Mouse (Mus musculus) frontal cortex, postnatal 10 days (tissue): ENCODE measurements at regions not wholly inside any gene's neighbourhood (a gene's known extent, or its start where the extent isn't known, plus 50 kb on each side); places are given as distances from the start of the nearest gene placed in this dataset.

Source experiments
- DNase-seq, 2 experiments: peaks; one replicate each; pipeline ENCODE4 v3.0.0; 2022; ENCODE audit warnings: low spot score in 2 of 2, mixed read lengths in 1 of 2

DNA sequence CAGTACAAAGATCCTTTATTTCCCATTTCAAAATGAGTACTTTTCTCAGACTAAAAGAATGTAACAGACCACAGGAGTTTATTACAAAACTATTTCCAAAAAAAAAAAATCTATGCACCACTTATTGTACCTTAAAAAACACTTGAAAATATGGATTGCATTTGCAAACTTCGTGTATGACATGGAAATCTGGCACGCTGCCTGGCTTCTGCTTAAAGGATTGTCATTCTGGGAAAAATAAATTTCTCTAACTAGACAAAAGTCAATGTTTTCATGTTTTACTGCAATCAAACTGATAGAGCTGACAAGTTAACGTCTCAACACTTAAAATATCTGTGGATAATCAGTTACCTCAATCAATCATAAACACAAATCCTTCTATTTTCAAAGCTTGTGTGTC lies 205.5 kb upstream of the Nr2f1 start:
- no peak for DNase-seq

DNA sequence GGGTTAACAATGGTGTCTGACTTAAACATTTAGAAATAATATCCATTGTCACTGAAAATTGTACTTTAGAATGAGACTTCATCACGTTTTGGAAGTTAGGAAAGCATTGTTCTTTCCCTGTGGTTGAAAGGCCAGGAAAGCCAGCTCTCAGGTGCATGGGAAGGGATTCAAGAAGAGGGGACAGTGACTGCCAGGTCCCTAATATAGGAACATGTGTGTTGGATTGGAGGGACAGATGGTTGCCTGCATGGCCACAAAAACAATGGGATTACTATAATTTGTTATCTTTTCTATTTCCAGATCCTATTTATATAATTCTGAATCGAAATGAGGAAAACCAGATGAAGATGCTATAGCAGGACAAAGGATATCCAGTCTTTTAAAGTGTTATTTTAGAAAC lies 184.2 kb upstream of the Nr2f1 start:
- DNase-seq = no peak

DNA sequence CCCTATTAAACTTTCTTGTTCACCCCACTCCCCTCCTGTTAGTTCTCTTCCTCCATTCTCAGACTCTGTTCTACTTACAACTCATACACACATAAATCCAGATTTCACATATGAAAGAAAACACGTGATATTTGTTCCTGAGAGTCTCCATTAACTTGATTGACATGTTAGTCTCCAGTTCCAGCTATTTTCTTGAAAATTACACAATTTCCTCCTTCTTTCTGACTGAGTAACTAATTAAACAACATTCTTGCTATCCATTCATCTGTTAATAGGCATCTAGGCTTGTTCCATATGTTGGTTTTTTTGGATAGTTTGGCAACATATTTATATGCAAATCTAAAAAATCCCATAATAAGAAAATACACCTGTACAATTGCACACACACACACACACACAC lies 161.7 kb upstream of the Nr2f1 start:
- no peak for DNase-seq

DNA sequence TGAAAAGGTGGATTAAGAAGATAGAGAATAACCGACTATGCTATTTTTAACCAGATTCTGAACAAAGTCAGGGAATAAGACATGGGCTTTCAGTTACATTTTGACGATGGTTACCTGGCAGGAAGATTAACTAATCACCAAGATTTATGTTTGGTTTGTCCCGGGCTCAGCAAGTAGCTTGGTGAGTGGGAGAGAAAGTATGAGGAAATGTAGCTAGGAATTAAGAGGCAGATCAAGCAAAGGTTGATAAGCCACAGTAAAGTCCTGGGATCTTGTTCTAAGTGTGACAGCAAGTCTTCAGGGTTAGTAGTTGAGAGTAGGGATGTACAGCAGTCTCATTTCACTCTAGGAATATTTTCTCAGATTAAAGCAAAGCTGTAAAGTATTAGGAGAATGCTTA lies 149.3 kb upstream of the Nr2f1 start:
- no peak for DNase-seq

DNA sequence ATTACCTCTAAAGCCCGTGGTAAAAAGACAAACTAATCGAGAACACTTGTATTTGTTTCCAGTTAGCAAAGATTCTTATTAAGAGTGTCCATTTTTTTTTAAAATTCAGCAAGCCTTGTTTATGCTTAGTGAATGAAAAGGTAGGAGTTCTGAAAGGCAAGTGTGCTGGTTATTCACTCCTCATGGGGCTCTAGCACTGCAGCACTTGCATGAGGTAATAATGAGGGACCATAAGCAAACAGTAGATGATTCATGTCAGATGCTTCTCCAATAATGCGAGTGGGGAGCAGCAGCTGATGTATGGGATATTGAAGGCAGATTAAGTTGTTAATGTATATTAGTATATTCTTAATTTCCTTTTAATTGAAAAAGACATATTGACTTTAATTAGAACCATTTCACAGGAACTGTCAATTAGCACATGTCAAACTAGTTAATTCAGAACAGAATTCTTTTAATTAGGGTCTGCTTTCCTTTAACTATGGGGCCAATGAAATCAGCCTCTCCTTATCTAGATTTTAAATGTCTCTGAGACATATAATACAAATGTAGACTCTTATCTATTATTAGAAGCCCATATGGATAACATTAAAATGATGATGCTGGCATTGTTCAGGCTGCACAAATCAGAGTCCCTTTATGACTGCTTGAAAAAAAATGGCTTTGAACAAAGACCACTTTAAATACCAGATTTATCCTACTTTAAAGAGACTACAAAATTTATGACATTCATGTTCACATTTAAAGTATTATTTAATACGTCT lies 125.1 kb upstream of the Nr2f1 start:
- no peak for DNase-seq

DNA sequence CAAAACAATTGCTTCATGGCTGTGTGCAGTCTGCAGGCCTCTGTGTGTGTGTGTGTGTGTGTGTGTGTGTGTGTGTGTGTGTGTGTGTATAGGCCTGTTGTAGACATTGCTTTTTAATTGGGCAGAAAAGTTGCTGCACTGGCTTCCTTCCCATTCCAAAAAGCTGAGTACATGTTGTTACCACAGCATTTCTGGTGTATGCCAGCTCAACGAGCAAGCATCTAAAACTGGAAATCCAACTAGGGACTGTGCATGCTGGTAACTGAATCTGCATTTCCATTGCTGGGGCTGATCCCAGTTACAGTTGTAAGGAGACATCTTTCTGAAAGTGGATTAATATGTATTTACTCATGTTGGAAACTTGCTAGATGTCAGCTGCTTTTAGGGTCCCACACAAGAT lies 123.6 kb upstream of the Nr2f1 start:
- no peak for DNase-seq

DNA sequence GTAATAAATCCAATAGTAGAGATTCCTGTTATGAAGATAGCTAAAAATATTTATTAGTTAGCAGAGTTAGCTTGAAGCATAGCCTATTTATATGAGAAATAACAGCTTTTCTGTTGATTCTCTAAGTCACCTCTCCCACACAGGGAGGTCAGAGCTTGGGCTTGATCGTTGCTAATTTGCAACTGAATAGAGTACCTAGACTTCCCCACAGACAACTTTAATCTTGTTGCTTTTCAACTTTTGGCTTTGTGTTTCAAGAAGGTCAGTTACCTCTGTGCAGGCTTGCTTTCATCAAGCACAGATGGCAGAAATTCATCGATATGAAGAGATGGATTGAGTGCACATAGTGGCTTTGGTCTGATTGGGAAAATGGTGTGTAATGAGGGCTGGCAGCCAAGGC lies 118.9 kb upstream of the Nr2f1 start:
- no peak for DNase-seq

DNA sequence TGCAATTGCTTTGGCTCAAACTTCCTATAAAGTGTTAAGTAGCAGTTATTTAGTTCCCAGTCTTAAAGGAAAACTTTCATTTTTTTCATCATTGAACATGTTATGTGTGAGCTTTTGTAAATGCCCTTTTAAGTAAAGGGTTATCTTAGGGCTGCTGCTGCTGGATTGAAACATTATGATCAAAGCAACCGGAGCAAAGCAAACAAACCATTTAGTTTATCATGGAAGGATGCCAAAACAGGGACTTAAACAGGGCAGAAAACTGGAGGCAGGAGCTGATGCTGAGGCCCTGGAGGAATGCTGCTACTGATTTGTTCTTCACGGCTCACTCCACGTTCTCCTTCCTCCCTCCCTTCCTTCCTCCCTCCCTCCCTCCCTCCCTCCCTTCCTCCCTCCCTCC lies 111.3 kb upstream of the Nr2f1 start:
- DNase-seq = no peak
